Mouse (Mus musculus) CD4-positive helper T cell, adult 2 months (primary cell): ENCODE results near the gene Epsti1.

Source experiments
- DNase-seq: peaks from one replicate; pipeline ENCODE4 v3.0.0-alpha.2; 2012; ENCODE audit warnings: low read depth, missing footprints, low spot score

Gene Epsti1

DNA sequence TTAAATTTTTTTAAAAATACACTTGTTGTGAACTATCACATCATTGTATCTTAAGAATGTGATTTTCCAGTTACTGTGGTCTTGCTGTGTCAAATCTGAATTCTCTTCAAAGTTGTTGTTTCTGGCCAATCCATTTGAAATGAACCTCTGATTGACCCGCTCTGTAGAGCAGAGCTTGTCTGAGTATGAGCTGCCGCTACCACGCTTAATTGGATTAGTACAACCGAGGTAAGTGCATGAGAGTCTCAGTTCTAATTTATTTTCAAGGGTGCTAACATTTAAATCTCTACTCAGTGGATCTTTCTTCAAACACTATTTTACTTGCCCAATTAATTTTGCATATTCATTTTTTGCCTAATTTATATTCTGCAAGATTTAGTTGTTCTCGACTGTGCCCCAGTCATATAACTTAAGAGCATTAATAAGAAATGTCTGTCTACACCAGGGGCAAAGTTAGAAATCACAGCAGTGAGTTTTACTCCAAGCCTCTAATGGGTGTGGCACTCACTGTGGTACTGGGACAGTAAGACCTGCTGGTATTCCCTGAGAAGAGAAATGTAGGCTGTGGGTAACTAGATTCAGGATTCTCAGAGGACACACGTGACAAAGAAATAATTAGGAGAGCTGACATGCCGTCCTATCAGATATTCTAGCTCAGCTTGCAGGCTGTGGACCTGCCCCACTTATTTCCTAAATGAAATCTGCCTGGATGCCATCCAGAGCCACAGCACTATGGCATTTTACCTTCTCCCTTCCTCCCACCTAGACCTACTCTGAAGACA is 111.7 kb downstream of the Epsti1 start:
- DNase-seq, result no peak

DNA sequence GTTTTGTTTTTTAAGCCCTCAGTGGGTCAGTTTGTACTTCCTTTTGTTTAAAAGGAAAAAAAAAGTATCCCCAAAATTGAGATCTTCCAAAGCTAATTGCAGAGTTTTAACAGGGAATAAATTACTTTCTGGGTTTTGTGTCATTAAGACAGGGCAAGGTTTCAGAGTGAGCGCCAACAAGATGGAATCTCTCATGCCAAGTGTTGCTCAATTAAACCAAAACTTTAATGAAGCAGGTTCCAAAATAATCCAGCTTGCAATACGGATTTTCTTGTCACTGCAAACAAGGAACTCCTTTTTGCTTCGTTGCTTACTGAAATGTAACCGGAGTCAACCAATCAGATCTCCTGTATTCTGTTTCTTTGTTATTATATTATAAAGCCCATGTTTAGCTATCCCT is 112.4 kb downstream of the Epsti1 start:
- no peak for DNase-seq

DNA sequence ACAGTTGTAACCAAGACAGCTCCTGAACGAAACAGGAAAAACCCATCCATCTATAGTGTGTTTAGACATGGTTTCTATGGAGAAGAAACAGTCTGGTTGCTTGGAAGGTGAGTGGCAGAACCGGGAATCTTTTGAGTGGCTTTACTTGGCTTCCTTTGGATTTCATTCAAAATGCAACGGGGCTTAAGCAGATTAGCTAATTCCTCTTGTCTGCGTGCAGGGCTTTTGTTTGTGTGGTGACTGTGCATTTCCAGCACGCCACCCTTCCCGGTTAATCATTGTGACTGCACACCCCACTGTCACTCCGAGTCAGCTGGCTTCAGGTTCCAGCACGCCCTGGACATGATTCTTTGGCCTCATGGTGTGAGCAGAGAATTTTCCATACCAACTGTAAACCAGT is 115.9 kb downstream of the Epsti1 start:
- DNase-seq, result no peak

DNA sequence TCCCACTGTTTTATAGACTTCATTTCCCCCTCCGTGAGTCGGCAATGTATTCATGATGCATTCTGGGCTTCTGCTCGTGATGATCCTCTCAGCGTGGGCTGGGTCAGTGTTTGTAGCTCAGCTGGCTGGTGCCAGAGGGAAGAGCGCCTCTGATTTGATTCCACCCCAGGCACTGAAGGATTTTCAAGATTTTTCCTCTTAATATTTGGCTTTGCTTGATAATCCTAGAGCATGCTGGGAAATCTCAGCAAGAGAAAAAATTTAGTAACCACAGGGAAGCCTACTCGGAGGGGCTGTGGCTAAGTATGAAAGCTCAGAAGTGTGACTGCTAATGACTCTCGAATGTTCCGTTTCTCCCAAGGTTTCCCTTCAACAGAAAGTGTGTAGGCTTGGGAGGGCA is 134.8 kb downstream of the Epsti1 start:
- DNase-seq, result no peak

DNA sequence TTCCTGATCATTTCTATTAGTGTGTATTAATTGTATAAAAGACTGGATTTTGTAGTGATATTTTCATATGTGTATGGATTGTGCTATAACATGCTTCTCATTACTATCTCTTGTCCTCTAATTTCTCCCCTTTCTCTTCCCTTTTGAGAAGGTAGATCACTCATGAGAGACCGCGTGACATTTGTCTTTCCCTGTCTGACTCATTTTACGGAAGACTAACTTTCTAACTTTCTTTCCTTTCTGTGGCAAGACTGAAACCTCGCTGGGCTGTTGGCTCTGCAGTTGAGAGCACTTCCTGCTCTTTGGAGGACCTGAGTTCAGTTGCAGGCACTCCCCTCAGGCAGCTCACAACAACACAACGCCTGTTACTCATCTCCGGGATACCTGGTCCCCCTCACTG is 136.6 kb downstream of the Epsti1 start:
- no peak for DNase-seq

DNA sequence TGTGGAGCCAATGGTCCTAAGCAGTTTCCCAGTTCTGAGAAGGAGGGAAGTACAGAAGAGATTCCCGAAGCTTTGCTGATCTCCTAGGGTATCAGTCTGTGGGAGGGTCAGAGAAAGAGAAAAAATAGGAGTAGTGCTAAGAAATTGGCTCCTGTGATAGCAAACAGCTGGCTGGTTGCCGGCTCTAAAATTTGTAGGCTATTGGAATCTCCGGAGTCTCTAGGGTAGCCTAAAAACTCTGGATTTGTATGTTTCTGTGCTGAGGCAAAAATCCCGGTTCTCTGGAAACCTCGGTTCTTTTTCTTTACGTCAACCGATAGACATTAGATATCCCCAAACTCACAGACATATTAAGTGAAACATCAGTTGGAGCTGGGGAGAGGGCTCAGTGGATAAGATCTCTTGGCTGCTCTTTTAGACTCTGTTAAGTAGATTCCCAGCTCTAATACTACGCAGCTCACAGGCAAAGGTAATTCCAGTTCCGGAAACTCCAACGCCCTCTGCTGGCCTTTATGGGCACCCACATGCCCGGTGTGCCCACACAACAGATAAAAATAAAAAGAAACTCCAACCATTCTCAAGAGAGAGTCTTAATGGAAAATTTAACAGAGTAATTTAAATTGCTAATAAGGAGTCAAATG is 138.0 kb downstream of the Epsti1 start:
- no peak for DNase-seq

DNA sequence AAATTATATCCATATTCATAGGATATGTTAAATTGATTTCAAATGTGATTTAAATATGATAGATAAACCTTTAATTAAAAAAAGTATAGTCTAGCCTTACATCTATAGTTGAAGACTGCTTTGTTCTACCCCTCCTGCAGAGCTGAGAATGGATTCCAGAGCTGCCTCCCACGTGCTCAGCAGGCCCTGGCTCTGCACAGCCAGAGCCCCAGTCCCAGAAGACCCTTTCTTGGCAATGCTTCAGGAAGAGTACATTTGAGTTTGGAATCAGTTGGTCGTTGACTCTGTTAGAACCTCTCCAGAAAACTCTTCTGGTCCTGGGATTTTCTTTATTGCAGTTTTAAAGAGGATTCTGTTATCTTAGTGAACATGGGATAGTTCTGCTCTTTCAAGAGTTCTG is 139.0 kb downstream of the Epsti1 start:
- no peak for DNase-seq

DNA sequence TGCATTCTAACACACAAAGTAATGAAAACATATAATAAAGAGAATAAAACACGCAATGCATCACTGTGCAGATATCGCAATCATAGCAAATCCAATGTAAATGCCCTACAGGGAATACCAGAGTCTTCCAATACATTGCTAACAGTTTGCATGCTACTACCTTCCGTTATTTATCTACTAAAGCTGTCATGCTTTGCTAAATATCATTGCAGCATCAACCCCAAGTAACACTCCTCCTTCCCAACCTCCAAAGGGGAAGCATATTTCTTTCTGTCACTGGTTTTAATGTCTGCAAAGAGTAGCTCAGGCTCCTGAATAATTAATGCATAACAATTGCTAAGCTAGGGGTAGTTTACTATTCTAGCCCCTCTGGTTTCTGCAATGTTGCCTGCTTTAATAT is 144.2 kb downstream of the Epsti1 start:
- no peak for DNase-seq

DNA sequence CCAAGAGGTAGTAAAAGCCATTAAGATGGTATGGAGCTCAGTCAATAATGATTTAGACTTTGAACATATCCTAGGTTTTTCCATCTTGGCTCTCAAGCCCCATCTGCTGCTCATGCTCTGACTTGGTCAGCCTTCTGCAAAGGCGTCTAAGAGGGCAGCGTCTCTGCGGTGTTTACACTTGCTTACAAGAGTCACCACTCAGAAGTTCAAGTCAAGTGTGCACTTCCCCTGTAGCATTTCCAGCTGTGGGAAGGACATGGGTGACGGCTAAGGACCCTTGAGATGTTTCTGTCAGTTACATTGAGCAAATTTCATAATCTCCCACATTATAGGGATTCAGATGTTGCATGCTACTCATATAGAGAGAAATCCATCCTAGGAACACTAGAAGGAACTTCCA is 144.6 kb downstream of the Epsti1 start:
- DNase-seq, result no peak
